Comparison of ENCODE assay signal across 14 mouse cellular contexts in genomic region chr6:30703977-30704602, GRCm38 (mm10). TPM values are rescaled to one million over a fixed set of nuclear protein-coding genes. Genes with fewer than 3 reads are reported as not detected.
DNase-seq lines count a peak whose midpoint lies in the region; ATAC-seq and TF ChIP-seq lines count a peak whose summit lies in the region.
"Had no signal": no experiment of that assay in that cellular context is flagged by ENCODE, and none has a peak within 500 bp of the region (broad histone marks: within the 10 kb centered on the region; RNA-seq: fewer than 3 reads in every experiment).

No protein-coding gene starts in this region.

- H3K4me3 ChIP-seq in forebrain, embryonic 10.5 days = no peak overlapping the region
- H3K4me3 ChIP-seq in forebrain, embryonic 16.5 days (replicated peaks; ENCODE audit: low read length) = no peak overlapping the region
- H3K4me3 ChIP-seq in intestine, embryonic 14.5 days (ENCODE audit: low read depth, low read length) = no peak overlapping the region
- no peak overlapping the region for H3K4me3 ChIP-seq in intestine, postnatal 0 days (ENCODE audit: low read depth, low read length)
- H3K4me3 ChIP-seq in limb, embryonic 10.5 days = no peak overlapping the region
- no peak overlapping the region for H3K4me3 ChIP-seq in liver, embryonic 12.5 days

- no peak overlapping the region for H3K4me2 ChIP-seq in forebrain, embryonic 16.5 days (ENCODE audit: low read length)
- H3K4me2 ChIP-seq in intestine, embryonic 14.5 days (ENCODE audit: low read length) = no peak overlapping the region
- H3K4me2 ChIP-seq in intestine, postnatal 0 days (replicated peaks; ENCODE audit: low read depth) = no peak overlapping the region
- H3K4me2 ChIP-seq in liver, embryonic 12.5 days = no peak overlapping the region

- no peak for DNase-seq in forebrain, embryonic 10.5 days (ENCODE audit: extremely low spot score, low spot score)
- DNase-seq in intestine, embryonic 14.5 days (ENCODE audit: low spot score) = no peak
- peak; percentile 52 for DNase-seq in MN1 (ENCODE audit: low spot score)
- no peak for DNase-seq in limb, embryonic 10.5 days (ENCODE audit: low spot score)
- DNase-seq in frontal cortex, postnatal 25 days (ENCODE audit: low spot score in 2 of 2) = no peak
- DNase-seq: adrenal gland, postnatal 25 days; kidney, adult 11 months; right cerebral cortex, postnatal 14 days; thymus, postnatal 14 days had no signal

- 93% methylated on average over 9 of the region's 9 CpGs for WGBS in forebrain, embryonic 10.5 days
- WGBS in forebrain, embryonic 16.5 days = 93% methylated on average over 9 of the region's 9 CpGs
- 60% methylated on average over 9 of the region's 9 CpGs for WGBS in intestine, embryonic 14.5 days
- WGBS in intestine, postnatal 0 days = 65% methylated on average over 9 of the region's 9 CpGs
- 87% methylated on average over 9 of the region's 9 CpGs for WGBS in limb, embryonic 10.5 days
- 69% methylated on average over 9 of the region's 9 CpGs for WGBS in liver, embryonic 12.5 days (ENCODE audit: insufficient replicate concordance)

- no peaks in the 10 kb centered on the region; the same call in 1 of the 2 replicates for H3K9me3 ChIP-seq in forebrain, embryonic 10.5 days
- no peaks in the 10 kb centered on the region for H3K9me3 ChIP-seq in forebrain, embryonic 16.5 days (ENCODE audit: control insufficient read depth, low read length)
- H3K9me3 ChIP-seq in intestine, embryonic 14.5 days (ENCODE audit: control insufficient read depth, low read length) = no peaks in the 10 kb centered on the region
- no peaks in the 10 kb centered on the region for H3K9me3 ChIP-seq in intestine, postnatal 0 days (ENCODE audit: control insufficient read depth)
- H3K9me3 ChIP-seq in limb, embryonic 10.5 days (replicated peaks) = no peaks in the 10 kb centered on the region
- no peaks in the 10 kb centered on the region for H3K9me3 ChIP-seq in liver, embryonic 12.5 days (replicated peaks)

- TF ChIP-seq CTCF in intestine, postnatal 0 days (IDR thresholded peaks at IDR 0.05; ENCODE audit: low read depth) = no peak

- no peaks in the 10 kb centered on the region for H3K36me3 ChIP-seq in forebrain, embryonic 10.5 days (replicated peaks)
- H3K36me3 ChIP-seq in forebrain, embryonic 16.5 days (ENCODE audit: control insufficient read depth, insufficient read depth) = no peaks in the 10 kb centered on the region
- H3K36me3 ChIP-seq in intestine, embryonic 14.5 days (ENCODE audit: control insufficient read depth, insufficient read depth, low read length) = no peaks in the 10 kb centered on the region
- H3K36me3 ChIP-seq in intestine, postnatal 0 days (ENCODE audit: control insufficient read depth, insufficient read depth) = no peaks in the 10 kb centered on the region
- peaks cover 22% of the 10 kb centered on the region for H3K36me3 ChIP-seq in limb, embryonic 10.5 days
- H3K36me3 ChIP-seq in liver, embryonic 12.5 days = no peaks in the 10 kb centered on the region

- H3K27me3 ChIP-seq in forebrain, embryonic 10.5 days (ENCODE audit: poor library complexity, severe bottlenecking) = no peaks in the 10 kb centered on the region
- H3K27me3 ChIP-seq in forebrain, embryonic 16.5 days (replicated peaks; ENCODE audit: control insufficient read depth, insufficient read depth, low read length) = no peaks in the 10 kb centered on the region
- no peaks in the 10 kb centered on the region for H3K27me3 ChIP-seq in intestine, embryonic 14.5 days (replicated peaks; ENCODE audit: control insufficient read depth, insufficient read depth, low read length)
- H3K27me3 ChIP-seq in intestine, postnatal 0 days (replicated peaks; ENCODE audit: control insufficient read depth, insufficient read depth, low read length) = no peaks in the 10 kb centered on the region
- no peaks in the 10 kb centered on the region for H3K27me3 ChIP-seq in limb, embryonic 10.5 days (ENCODE audit: low read depth, poor library complexity, severe bottlenecking)
- no peaks in the 10 kb centered on the region for H3K27me3 ChIP-seq in liver, embryonic 12.5 days (replicated peaks)

- H3K9ac ChIP-seq in forebrain, embryonic 16.5 days (replicated peaks; ENCODE audit: low read depth, low read length) = no peak overlapping the region
- no peak overlapping the region for H3K9ac ChIP-seq in intestine, embryonic 14.5 days (ENCODE audit: low read length)
- no peak overlapping the region for H3K9ac ChIP-seq in intestine, postnatal 0 days (ENCODE audit: low read depth, low read length)
- H3K9ac ChIP-seq in liver, embryonic 12.5 days = no peak overlapping the region

- no peak for ATAC-seq in forebrain, embryonic 16.5 days
- no peak; the same call in 1 of the 2 replicates for ATAC-seq in intestine, embryonic 14.5 days (replicated peaks; ENCODE audit: low FRiP score, low TSS enrichment, low read depth)
- no peak for ATAC-seq in intestine, postnatal 0 days
- ATAC-seq in liver, embryonic 12.5 days = no peak
- ATAC-seq: midbrain, embryonic 16.5 days had no signal

- H3K4me1 ChIP-seq in forebrain, embryonic 10.5 days = peaks cover 36% of the 10 kb centered on the region
- H3K4me1 ChIP-seq in forebrain, embryonic 16.5 days (replicated peaks; ENCODE audit: control insufficient read depth, insufficient read depth, low read length) = no peaks in the 10 kb centered on the region
- H3K4me1 ChIP-seq in intestine, embryonic 14.5 days (replicated peaks; ENCODE audit: control insufficient read depth, insufficient read depth, low read length) = peaks cover 16% of the 10 kb centered on the region
- H3K4me1 ChIP-seq in intestine, postnatal 0 days (replicated peaks; ENCODE audit: control insufficient read depth, insufficient read depth, low read length) = no peaks in the 10 kb centered on the region
- H3K4me1 ChIP-seq in limb, embryonic 10.5 days = peaks cover 39% of the 10 kb centered on the region
- peaks cover 18% of the 10 kb centered on the region for H3K4me1 ChIP-seq in liver, embryonic 12.5 days

- H3K27ac ChIP-seq in forebrain, embryonic 10.5 days = peak overlapping the region; percentile 44
- no peak overlapping the region for H3K27ac ChIP-seq in forebrain, embryonic 16.5 days (ENCODE audit: low read length)
- H3K27ac ChIP-seq in intestine, embryonic 14.5 days (ENCODE audit: low read depth) = peak overlapping the region; percentile 40
- H3K27ac ChIP-seq in intestine, postnatal 0 days (ENCODE audit: low read depth, low read length) = no peak overlapping the region
- peak overlapping the region; percentile 73 for H3K27ac ChIP-seq in limb, embryonic 10.5 days
- no peak overlapping the region for H3K27ac ChIP-seq in liver, embryonic 12.5 days
- H3K27ac ChIP-seq: macrophage had no signal

RNA-seq across cellular contexts. Expression of gene Cep41, which starts 10.5 kb away (rescaled TPM):
- polyA plus RNA-seq in forebrain, embryonic 10.5 days (2016; fragmentation: Nextera tagmentation; extraction: Ambion mirVana) = 15.9 and 22.1 TPM in 2 replicates
- polyA plus RNA-seq in forebrain, embryonic 16.5 days (2015; fragmentation: Nextera tagmentation; extraction: Ambion mirVana) = 15.2 and 15.3 TPM in 2 replicates
- 10.0 and 10.3 TPM in 2 replicates for polyA plus RNA-seq in intestine, embryonic 14.5 days (2014; fragmentation: Nextera tagmentation; extraction: Ambion mirVana)
- polyA plus RNA-seq in intestine, postnatal 0 days (2015; fragmentation: Nextera tagmentation; extraction: Ambion mirVana) = 3.7 and 4.4 TPM in 2 replicates
- polyA plus RNA-seq in limb, embryonic 10.5 days (2016; fragmentation: Nextera tagmentation; extraction: Ambion mirVana) = 28.8 and 33.1 TPM in 2 replicates
- polyA plus RNA-seq in liver, embryonic 12.5 days (2016; fragmentation: Nextera tagmentation; extraction: Ambion mirVana) = 5.6 and 6.1 TPM in 2 replicates

RNA-seq across cellular contexts. Expression of gene Mest, which starts 19.3 kb away (rescaled TPM):
- 2,195 and 2,268 TPM in 2 replicates for polyA plus RNA-seq in forebrain, embryonic 10.5 days (2016; fragmentation: Nextera tagmentation; extraction: Ambion mirVana)
- 283 and 328 TPM in 2 replicates for polyA plus RNA-seq in forebrain, embryonic 16.5 days (2015; fragmentation: Nextera tagmentation; extraction: Ambion mirVana)
- 962 and 973 TPM in 2 replicates for polyA plus RNA-seq in intestine, embryonic 14.5 days (2014; fragmentation: Nextera tagmentation; extraction: Ambion mirVana)
- polyA plus RNA-seq in intestine, postnatal 0 days (2015; fragmentation: Nextera tagmentation; extraction: Ambion mirVana) = 145 and 156 TPM in 2 replicates
- polyA plus RNA-seq in limb, embryonic 10.5 days (2016; fragmentation: Nextera tagmentation; extraction: Ambion mirVana) = 3,140 and 3,810 TPM in 2 replicates
- polyA plus RNA-seq in liver, embryonic 12.5 days (2016; fragmentation: Nextera tagmentation; extraction: Ambion mirVana) = 372 and 384 TPM in 2 replicates

Comparison
In these comparisons a context has a peak if more than half of its experiments do, and no peak if none do; other contexts are left out.
1. H3K27ac ChIP-seq: peak in forebrain, embryonic 10.5 days (single experiment), intestine, embryonic 14.5 days (single experiment) and limb, embryonic 10.5 days (single experiment); none in forebrain, embryonic 16.5 days (single experiment), intestine, postnatal 0 days (single experiment) and liver, embryonic 12.5 days (single experiment).